Mouse (Mus musculus) right cerebral cortex, postnatal 36 days (tissue): ENCODE data around the gene Etfb.

Experiments used
- DNase-seq, 2 experiments: peaks; one replicate each; pipeline ENCODE4 v3.0.0; 2022; ENCODE audit warnings: low spot score in 2 of 2, mixed read lengths in 1 of 2

Etfb gene

GRCm38 (mm10) chr7:43495343-43496021, 51.6 kb downstream of the Etfb start:
- DNase-seq = peak; percentile 49 to 50
